Mouse (Mus musculus): ENCODE results near the gene Cblc. TPM values are rescaled to one million over a fixed set of nuclear protein-coding genes. Genes with fewer than 3 reads are reported as not detected.

Cblc gene
- polyA plus RNA-seq, 1 experiment from 2014 or later, result 0.75 TPM

DNA sequence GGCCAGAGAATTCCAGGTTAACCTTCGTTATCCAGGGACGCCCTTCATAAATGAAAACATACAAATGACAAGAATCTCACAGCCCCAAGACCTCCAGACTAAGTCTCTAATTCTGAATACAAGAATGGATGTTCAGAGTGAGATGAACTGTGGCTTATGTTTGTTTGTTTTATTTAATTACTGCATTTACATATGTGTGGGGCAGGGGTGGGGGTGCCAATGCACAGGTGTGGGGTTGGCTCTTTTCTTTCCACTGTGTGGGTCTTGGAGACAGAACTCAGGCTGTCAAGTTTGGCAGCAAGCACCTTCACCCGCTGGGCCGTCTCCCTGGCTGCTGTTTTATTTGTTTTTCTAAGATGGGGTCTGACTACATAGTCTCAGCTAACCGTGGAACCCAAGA lies 54.1 kb downstream of the Cblc start:
- Histone ChIP-seq H3K36me3 (ENCODE audit: control insufficient read depth, insufficient read depth, low read length) (peaks cover 6% of the 10 kb centered on the region; the same call in 1 of the 2 replicates), H3K27ac (replicated peaks; ENCODE audit: low read depth, low read length) (no peak overlapping the region), H3K4me2 (ENCODE audit: low read depth, severe bottlenecking) (no peak overlapping the region), H3K4me1 (ENCODE audit: control insufficient read depth, insufficient read depth, low read length) (peaks cover 21% of the 10 kb centered on the region), H3K4me3 (ENCODE audit: low read depth, low read length) (no peak overlapping the region), H3K9ac (ENCODE audit: low read length) (no peak overlapping the region), H3K9me3 (ENCODE audit: control insufficient read depth, low read length) (no peaks in the 10 kb centered on the region), H3K27me3 (ENCODE audit: control insufficient read depth, insufficient read depth, low read length) (no peaks in the 10 kb centered on the region)
- DNase-seq (ENCODE audit: low spot score) (no peak), ATAC-seq (ENCODE audit: insufficient number of reproducible peaks, low FRiP score, low TSS enrichment, low read depth) (no peak)
- 43% methylated on average over 5 of the region's 5 CpGs for WGBS

DNA sequence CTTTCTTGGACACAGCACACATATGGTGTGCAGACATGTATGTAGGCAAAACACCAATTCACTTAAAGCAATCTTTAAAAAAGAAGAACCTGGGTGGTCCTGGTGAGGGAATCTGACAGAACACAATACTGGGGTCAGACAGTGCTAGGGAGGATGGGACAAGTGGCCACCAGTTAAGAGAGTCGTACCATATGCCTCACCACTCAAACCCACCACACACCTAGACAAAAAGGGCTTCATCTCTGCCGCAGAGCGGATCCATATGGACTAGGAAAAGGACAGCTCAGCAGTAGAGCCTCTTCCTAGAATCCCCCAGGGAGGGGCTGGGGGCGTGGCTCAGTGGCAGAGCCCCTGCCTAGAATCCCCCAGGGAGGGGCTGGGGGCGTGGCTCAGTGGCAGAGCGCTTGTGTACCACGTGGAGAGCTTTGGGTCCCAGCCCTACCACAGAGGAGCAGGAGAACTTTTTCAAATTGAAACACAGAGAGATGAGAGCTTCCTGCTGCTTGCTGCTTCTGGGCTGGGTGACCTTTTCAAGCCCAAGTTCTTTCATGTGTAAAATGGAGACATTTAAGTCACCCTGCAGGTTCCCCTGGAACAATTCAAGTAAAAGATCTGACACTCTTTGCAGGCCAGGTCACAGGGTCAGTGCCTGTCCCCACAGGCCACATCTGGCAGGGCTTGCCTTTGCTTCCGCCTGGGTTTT lies 55.1 kb downstream of the Cblc start:
- H3K4me3 ChIP-seq (ENCODE audit: low read depth, low read length), result no peak overlapping the region
- H3K27ac ChIP-seq (replicated peaks; ENCODE audit: low read depth, low read length), result no peak overlapping the region
- no peak overlapping the region for H3K4me2 ChIP-seq (ENCODE audit: low read depth, severe bottlenecking)
- no peaks in the 10 kb centered on the region for H3K27me3 ChIP-seq (ENCODE audit: control insufficient read depth, insufficient read depth, low read length)
- no peak overlapping the region for H3K9ac ChIP-seq (ENCODE audit: low read length)
- DNase-seq (ENCODE audit: low spot score) (no peak), ATAC-seq (ENCODE audit: insufficient number of reproducible peaks, low FRiP score, low TSS enrichment, low read depth) (no peak)
- H3K4me1 ChIP-seq (ENCODE audit: control insufficient read depth, insufficient read depth, low read length), result peaks cover 14% of the 10 kb centered on the region
- H3K36me3 ChIP-seq (ENCODE audit: control insufficient read depth, insufficient read depth, low read length), result peaks cover 7% of the 10 kb centered on the region; the same call in 1 of the 2 replicates
- WGBS, result 12% methylated on average over 8 of the region's 8 CpGs
- H3K9me3 ChIP-seq (ENCODE audit: control insufficient read depth, low read length), result no peaks in the 10 kb centered on the region

- H3K4me1 ChIP-seq (ENCODE audit: control insufficient read depth, insufficient read depth, low read length), result peaks cover 12% of the 10 kb centered on the region
- WGBS, result 91% methylated on average over 11 of the region's 11 CpGs
- no peaks in the 10 kb centered on the region for H3K27me3 ChIP-seq (ENCODE audit: control insufficient read depth, insufficient read depth, low read length)
- no peak overlapping the region for H3K4me3 ChIP-seq (ENCODE audit: low read depth, low read length)
- H3K36me3 ChIP-seq (ENCODE audit: control insufficient read depth, insufficient read depth, low read length), result peaks cover 9% of the 10 kb centered on the region; the same call in 1 of the 2 replicates
- no peaks in the 10 kb centered on the region for H3K9me3 ChIP-seq (ENCODE audit: control insufficient read depth, low read length)
- no peak overlapping the region for H3K27ac ChIP-seq (replicated peaks; ENCODE audit: low read depth, low read length)
- no peak for ATAC-seq (ENCODE audit: insufficient number of reproducible peaks, low FRiP score, low TSS enrichment, low read depth)
- no peak overlapping the region for H3K4me2 ChIP-seq (ENCODE audit: low read depth, severe bottlenecking)
- H3K9ac ChIP-seq (ENCODE audit: low read length), result no peak overlapping the region
- no peak for DNase-seq (ENCODE audit: low spot score)
These were observed 56.3 kb downstream of the Cblc start for GRCm38 (mm10) chr7:19740269-19740668.

- no peak for ATAC-seq (ENCODE audit: insufficient number of reproducible peaks, low FRiP score, low TSS enrichment, low read depth)
- Histone ChIP-seq H3K9me3 (ENCODE audit: control insufficient read depth, low read length) (no peaks in the 10 kb centered on the region), H3K4me1 (ENCODE audit: control insufficient read depth, insufficient read depth, low read length) (peaks cover 6% of the 10 kb centered on the region), H3K9ac (ENCODE audit: low read length) (no peak overlapping the region), H3K4me2 (ENCODE audit: low read depth, severe bottlenecking) (no peak overlapping the region), H3K27ac (replicated peaks; ENCODE audit: low read depth, low read length) (no peak overlapping the region), H3K36me3 (ENCODE audit: control insufficient read depth, insufficient read depth, low read length) (peaks cover 9% of the 10 kb centered on the region; the same call in 1 of the 2 replicates), H3K4me3 (ENCODE audit: low read depth, low read length) (no peak overlapping the region), H3K27me3 (ENCODE audit: control insufficient read depth, insufficient read depth, low read length) (no peaks in the 10 kb centered on the region)
- 92% methylated on average over 3 of the region's 3 CpGs for WGBS
- DNase-seq (ENCODE audit: low spot score), result no peak
These were observed 57.8 kb downstream of the Cblc start for GRCm38 (mm10) chr7:19738771-19739170.

DNA sequence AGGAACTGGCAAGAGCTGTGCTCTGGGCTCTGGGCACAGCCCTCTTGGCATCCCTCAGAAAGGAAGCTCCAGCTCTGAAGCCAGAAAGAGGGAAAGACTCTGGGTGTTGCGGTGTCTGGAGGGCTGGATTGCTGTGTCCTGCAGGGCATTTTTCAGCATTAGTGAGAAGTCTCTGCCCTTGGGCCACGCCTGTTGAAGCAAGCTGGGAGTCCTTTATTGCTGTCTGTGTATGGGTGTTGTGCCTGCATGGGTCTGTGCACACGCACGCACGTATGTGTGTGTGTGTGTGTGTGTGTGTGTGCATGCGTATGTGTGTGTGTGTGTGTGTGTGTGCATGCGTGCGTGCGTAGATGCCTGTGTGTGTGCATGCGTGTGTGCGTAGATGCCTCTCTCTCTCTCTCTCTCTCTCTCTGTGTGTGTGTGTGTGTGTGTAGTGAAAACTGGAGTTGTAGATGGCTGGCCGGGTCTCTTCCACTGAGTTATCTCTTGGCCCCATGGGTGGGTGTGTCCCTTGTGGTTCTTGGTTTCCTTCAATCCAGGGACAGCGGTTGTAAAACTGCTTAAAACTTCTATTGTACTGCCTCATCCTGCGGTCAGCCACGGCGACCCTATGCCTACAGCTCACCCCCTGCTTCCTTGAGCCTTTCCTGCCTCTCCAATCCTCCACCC lies 60.1 kb downstream of the Cblc start:
- peaks cover 2% of the 10 kb centered on the region for H3K4me1 ChIP-seq (ENCODE audit: control insufficient read depth, insufficient read depth, low read length)
- H3K9ac ChIP-seq (ENCODE audit: low read length), result no peak overlapping the region
- peaks cover 15% of the 10 kb centered on the region for H3K36me3 ChIP-seq (ENCODE audit: control insufficient read depth, insufficient read depth, low read length)
- H3K27ac ChIP-seq (replicated peaks; ENCODE audit: low read depth, low read length), result no peak overlapping the region
- H3K9me3 ChIP-seq (ENCODE audit: control insufficient read depth, low read length), result no peaks in the 10 kb centered on the region
- no peak for DNase-seq (ENCODE audit: low spot score)
- H3K4me2 ChIP-seq (ENCODE audit: low read depth, severe bottlenecking), result no peak overlapping the region
- no peaks in the 10 kb centered on the region for H3K27me3 ChIP-seq (ENCODE audit: control insufficient read depth, insufficient read depth, low read length)
- ATAC-seq (ENCODE audit: insufficient number of reproducible peaks, low FRiP score, low TSS enrichment, low read depth), result no peak
- no peak overlapping the region for H3K4me3 ChIP-seq (ENCODE audit: low read depth, low read length)
- WGBS, result 92% methylated on average over 16 of the region's 16 CpGs

GRCm38 (mm10) chr7:19734178-19734666 lies 62.4 kb downstream of the Cblc start:
- H3K4me1 ChIP-seq (ENCODE audit: control insufficient read depth, insufficient read depth, low read length), result no peaks in the 10 kb centered on the region
- no peak overlapping the region for H3K9ac ChIP-seq (ENCODE audit: low read length)
- peaks cover 28% of the 10 kb centered on the region for H3K36me3 ChIP-seq (ENCODE audit: control insufficient read depth, insufficient read depth, low read length)
- H3K27ac ChIP-seq (replicated peaks; ENCODE audit: low read depth, low read length), result no peak overlapping the region
- no peak overlapping the region for H3K4me2 ChIP-seq (ENCODE audit: low read depth, severe bottlenecking)
- H3K9me3 ChIP-seq (ENCODE audit: control insufficient read depth, low read length), result no peaks in the 10 kb centered on the region
- H3K27me3 ChIP-seq (ENCODE audit: control insufficient read depth, insufficient read depth, low read length), result no peaks in the 10 kb centered on the region
- 90% methylated on average over 10 of the region's 10 CpGs for WGBS
- ATAC-seq (ENCODE audit: insufficient number of reproducible peaks, low FRiP score, low TSS enrichment, low read depth), result no peak
- DNase-seq (ENCODE audit: low spot score), result no peak
- H3K4me3 ChIP-seq (ENCODE audit: low read depth, low read length), result no peak overlapping the region

Other genes starting within 250 kb of the Cblc start
- 3.9 and 5.5 TPM in 2 replicates for gene Ppp1r37, start 233.7 kb downstream of the Cblc start, polyA plus RNA-seq (2014; fragmentation: Nextera tagmentation; extraction: Ambion mirVana)
- gene Zfp296, start 219.5 kb downstream of the Cblc start, polyA plus RNA-seq (2014; fragmentation: Nextera tagmentation; extraction: Ambion mirVana), result 0.21 and 0.52 TPM in 2 replicates
- 183 and 185 TPM in 2 replicates for gene Gemin7, start 219.2 kb downstream of the Cblc start, polyA plus RNA-seq (2014; fragmentation: Nextera tagmentation; extraction: Ambion mirVana)
- gene Clasrp, start 192.3 kb downstream of the Cblc start, polyA plus RNA-seq (2014; fragmentation: Nextera tagmentation; extraction: Ambion mirVana), result 55.9 and 61.5 TPM in 2 replicates
- gene Relb, start 167.4 kb downstream of the Cblc start, polyA plus RNA-seq (2014; fragmentation: Nextera tagmentation; extraction: Ambion mirVana), result 4.7 and 5.3 TPM in 2 replicates
- gene Clptm1, start 131.8 kb downstream of the Cblc start, polyA plus RNA-seq (2014; fragmentation: Nextera tagmentation; extraction: Ambion mirVana), result 91.6 and 97.3 TPM in 2 replicates
- gene Apoc2, start 118.9 kb downstream of the Cblc start, polyA plus RNA-seq (2014; fragmentation: Nextera tagmentation; extraction: Ambion mirVana), result 0.44 and 0.77 TPM in 2 replicates
- gene Gm44805, start 115.4 kb downstream of the Cblc start, polyA plus RNA-seq (2014; fragmentation: Nextera tagmentation; extraction: Ambion mirVana), result not detected in 2 replicates
- gene Apoc4, start 115.3 kb downstream of the Cblc start, polyA plus RNA-seq (2014; fragmentation: Nextera tagmentation; extraction: Ambion mirVana), result not detected in 2 replicates
- gene Apoc1, start 104.1 kb downstream of the Cblc start, polyA plus RNA-seq (2014; fragmentation: Nextera tagmentation; extraction: Ambion mirVana), result 4.5 and 5.0 TPM in 2 replicates
- 83.0 and 83.4 TPM in 2 replicates for gene Apoe, start 97.6 kb downstream of the Cblc start, polyA plus RNA-seq (2014; fragmentation: Nextera tagmentation; extraction: Ambion mirVana)
- 154 and 163 TPM in 2 replicates for gene Tomm40, start 81.4 kb downstream of the Cblc start, polyA plus RNA-seq (2014; fragmentation: Nextera tagmentation; extraction: Ambion mirVana)
- 59.3 and 63.2 TPM in 2 replicates for gene Nectin2, start 46.3 kb downstream of the Cblc start, polyA plus RNA-seq (2014; fragmentation: Nextera tagmentation; extraction: Ambion mirVana)
- gene Bcam, start 25.8 kb downstream of the Cblc start, polyA plus RNA-seq (2014; fragmentation: Nextera tagmentation; extraction: Ambion mirVana), result 43.0 and 44.1 TPM in 2 replicates
- gene Bcl3, start 26.0 kb upstream of the Cblc start, polyA plus RNA-seq (2014; fragmentation: Nextera tagmentation; extraction: Ambion mirVana), result 0.71 and 1.2 TPM in 2 replicates
- not detected in 2 replicates for gene Gm19345, start 55.2 kb upstream of the Cblc start, polyA plus RNA-seq (2014; fragmentation: Nextera tagmentation; extraction: Ambion mirVana)
- not detected in 2 replicates for gene Ceacam16, start 64.5 kb upstream of the Cblc start, polyA plus RNA-seq (2014; fragmentation: Nextera tagmentation; extraction: Ambion mirVana)
- gene Ceacam19, start 91.2 kb upstream of the Cblc start, polyA plus RNA-seq (2014; fragmentation: Nextera tagmentation; extraction: Ambion mirVana), result not detected in 2 replicates
- 3.9 and 4.7 TPM in 2 replicates for gene Pvr, start 124.4 kb upstream of the Cblc start, polyA plus RNA-seq (2014; fragmentation: Nextera tagmentation; extraction: Ambion mirVana)
- 0.14 and 0.48 TPM in 2 replicates for gene Igsf23, start 153.9 kb upstream of the Cblc start, polyA plus RNA-seq (2014; fragmentation: Nextera tagmentation; extraction: Ambion mirVana)
- gene Ceacam20, start 168.6 kb upstream of the Cblc start, polyA plus RNA-seq (2014; fragmentation: Nextera tagmentation; extraction: Ambion mirVana), result not detected in 2 replicates
- gene Nlrp9b, start 194.7 kb upstream of the Cblc start, polyA plus RNA-seq (2014; fragmentation: Nextera tagmentation; extraction: Ambion mirVana), result 0.08 TPM in 1 of 2 replicates, not detected in the other

Measured in limb, embryonic 11.5 days (tissue).